9 mouse cellular contexts compared by ENCODE assay signal in genomic region chr9:65200606-65201005, GRCm38 (mm10). TPM values are rescaled to one million over a fixed set of nuclear protein-coding genes. Genes with fewer than 3 reads are reported as not detected.
DNase-seq lines count a peak whose midpoint lies in the region; ATAC-seq and TF ChIP-seq lines count a peak whose summit lies in the region.
"Had no signal": no experiment of that assay in that cellular context is flagged by ENCODE, and none has a peak within 500 bp of the region (broad histone marks: within the 10 kb centered on the region; RNA-seq: fewer than 3 reads in every experiment).

No protein-coding gene starts in this region.

- TF ChIP-seq POLR2A in CH12.LX (IDR thresholded peaks at IDR 0.05; ENCODE audit: low read depth, low read length), result no peak

- no peak for TF ChIP-seq RAD21 in CH12.LX (IDR thresholded peaks at IDR 0.05; ENCODE audit: low read depth, low read length)

- H3K9ac ChIP-seq in CH12.LX (ENCODE audit: insufficient read depth, low read depth), result no peak overlapping the region
- H3K9ac ChIP-seq in liver, embryonic 13.5 days, result peak overlapping the region; percentile 61
- H3K9ac ChIP-seq: hindbrain, embryonic 15.5 days had no signal

- no peak for TF ChIP-seq CTCF in CH12.LX (conservative IDR thresholded peaks at IDR 0.05 in 1 of 2, IDR thresholded peaks at IDR 0.05 in 1 of 2; ENCODE audit: low read depth in 2 of 2, low read length in 2 of 2)

- no peak overlapping the region for H3K27ac ChIP-seq in CH12.LX (ENCODE audit: insufficient read depth, low read depth)
- H3K27ac ChIP-seq in liver, embryonic 13.5 days, result peak overlapping the region; percentile 96

- in situ Hi-C loops in CH12.LX (cut with MboI; ENCODE audit: low pct_ligation_motif_present, low pct_unique_long_range_greater_than_20kb, low sequenced_read_pairs), result no loop called here

- peaks cover 2% of the 10 kb centered on the region for H3K27me3 ChIP-seq in CH12.LX (replicated peaks)
- no peaks in the 10 kb centered on the region for H3K27me3 ChIP-seq in liver, embryonic 13.5 days
- H3K27me3 ChIP-seq: hindbrain, embryonic 15.5 days had no signal

- peaks cover 13 to 29% of the 10 kb centered on the region in 2 experiments for H3K4me1 ChIP-seq in CH12.LX (ENCODE audit: control insufficient read depth in 1 of 2, insufficient read depth in 2 of 2)
- H3K4me1 ChIP-seq in liver, embryonic 13.5 days (replicated peaks), result peaks cover 62% of the 10 kb centered on the region

- no peaks in the 10 kb centered on the region for H3K36me3 ChIP-seq in CH12.LX (replicated peaks in 1 of 2; ENCODE audit: control insufficient read depth in 1 of 2, insufficient read depth in 1 of 2, low read length in 1 of 2)
- H3K36me3 ChIP-seq in liver, embryonic 13.5 days, result no peaks in the 10 kb centered on the region
- H3K36me3 ChIP-seq: hindbrain, embryonic 15.5 days had no signal

- no peaks in the 10 kb centered on the region for H3K79me2 ChIP-seq in CH12.LX (replicated peaks; ENCODE audit: control insufficient read depth, extremely low read depth, insufficient read depth, poor library complexity, severe bottlenecking)

- H3K4me3 ChIP-seq in CH12.LX (replicated peaks in 1 of 3; ENCODE audit: low read depth in 2 of 3, low read length in 2 of 3, poor library complexity in 1 of 3), result no peak overlapping the region
- no peak overlapping the region for H3K4me3 ChIP-seq in liver, embryonic 13.5 days (replicated peaks)
- H3K4me3 ChIP-seq: hindbrain, embryonic 15.5 days had no signal

- no peak for TF ChIP-seq EP300 in CH12.LX (IDR thresholded peaks at IDR 0.05; ENCODE audit: low read length)

- ATAC-seq in liver, embryonic 13.5 days (ENCODE audit: low read depth), result no peak

- H3K9me3 ChIP-seq in CH12.LX (replicated peaks; ENCODE audit: low read length), result no peaks in the 10 kb centered on the region
- H3K9me3 ChIP-seq in liver, embryonic 13.5 days (replicated peaks), result no peaks in the 10 kb centered on the region
- H3K9me3 ChIP-seq: hindbrain, embryonic 15.5 days had no signal

- 53% methylated on average over 1 of the region's 1 CpGs for WGBS in liver, embryonic 13.5 days (ENCODE audit: insufficient replicate concordance)

- DNase-seq in heart, adult 11 months, result peak; percentile 97
- no peak for DNase-seq in heart, adult 8-10 months (ENCODE audit: low spot score)
- peak; percentile 74 for DNase-seq in CH12.LX (ENCODE audit: extremely low read depth)
- peak; percentile 76 for DNase-seq in fibroblast of lung, adult 2 months (ENCODE audit: low read depth)
- no peak for DNase-seq in liver, embryonic 13.5 days
- no peak for DNase-seq in ovary, postnatal 10 days (ENCODE audit: low spot score)
- DNase-seq in thymus, postnatal 4 days, result no peak
- no peak for DNase-seq in testis, postnatal 14 days (ENCODE audit: low spot score)

- dilution Hi-C loops in CH12.LX (cut with MboI; ENCODE audit: extremely low pct_ligation_motif_present, extremely low pct_unique_long_range_greater_than_20kb, low sequenced_read_pairs), result no loop called here

- H3K4me2 ChIP-seq in CH12.LX (ENCODE audit: insufficient read depth, low read depth, poor library complexity, severe bottlenecking), result no peak overlapping the region
- no peak overlapping the region for H3K4me2 ChIP-seq in liver, embryonic 13.5 days
- H3K4me2 ChIP-seq: hindbrain, embryonic 15.5 days had no signal

TF ChIP-seq in CH12.LX, 34 proteins besides CTCF, POLR2A, EP300 and RAD21:
- TF ChIP-seq PAX5 (IDR thresholded peaks at IDR 0.05; ENCODE audit: low read length) (no peak), UBTF (IDR thresholded peaks at IDR 0.05; ENCODE audit: low read depth, low read length) (no peak), ZMIZ1 (IDR thresholded peaks at IDR 0.05; ENCODE audit: low read depth, low read length) (no peak), MAZ (IDR thresholded peaks at IDR 0.05; ENCODE audit: low read depth, low read length) (no peak), MYC (IDR thresholded peaks at IDR 0.05; ENCODE audit: low read depth, low read length) (no peak), JUN (IDR thresholded peaks at IDR 0.05; ENCODE audit: insufficient read depth, low read depth, low read length) (no peak), CHD2 (IDR thresholded peaks at IDR 0.05; ENCODE audit: low read length) (no peak), NRF1 (IDR thresholded peaks at IDR 0.05; ENCODE audit: low read depth, low read length) (no peak), CHD1 (IDR thresholded peaks at IDR 0.05; ENCODE audit: low read depth, low read length) (no peak), ETS1 (conservative IDR thresholded peaks at IDR 0.05; ENCODE audit: low read depth, low read length) (peak; percentile 33; the same call in 1 of the 2 replicates), SIN3A (IDR thresholded peaks at IDR 0.05; ENCODE audit: low read length) (no peak), TCF12 (IDR thresholded peaks at IDR 0.05; ENCODE audit: low read depth, low read length) (no peak), TBP (conservative IDR thresholded peaks at IDR 0.05; ENCODE audit: low read depth, low read length) (no peak), MEF2A (IDR thresholded peaks at IDR 0.05; ENCODE audit: borderline replicate concordance, low read depth, low read length) (no peak), MXI1 (IDR thresholded peaks at IDR 0.05; ENCODE audit: low read depth, low read length) (no peak), ZNF384 (IDR thresholded peaks at IDR 0.05; ENCODE audit: low read depth, low read length) (peak; percentile 41), KAT2A (IDR thresholded peaks at IDR 0.05; ENCODE audit: insufficient replicate concordance, low read length) (no peak), JUND (conservative IDR thresholded peaks at IDR 0.05; ENCODE audit: low read depth, low read length) (no peak), POLR2AphosphoS2 (IDR thresholded peaks at IDR 0.05; ENCODE audit: low read depth, low read length) (no peak), USF2 (conservative IDR thresholded peaks at IDR 0.05; ENCODE audit: low read depth, low read length) (no peak), ZKSCAN1 (IDR thresholded peaks at IDR 0.05; ENCODE audit: borderline replicate concordance, low read depth, low read length) (no peak), ZC3H11A (IDR thresholded peaks at IDR 0.05; ENCODE audit: low read depth, low read length) (no peak), MAFK (IDR thresholded peaks at IDR 0.05; ENCODE audit: insufficient replicate concordance, low read length) (0 out of 2 replicates have a peak, but pooled peaks have one; percentile 17)

RNA-seq across cellular contexts. Expression of gene Parp16, which starts 5.5 kb away (rescaled TPM):
- 1 to 10 TPM; 3.4 to 4.5 (median 3.7) TPM for total RNA-seq in heart, adult 8-10 months (2022)
- total RNA-seq in CH12.LX (2012; rRNA removed) (1.3 and 1.7 TPM in 2 replicates), CH12.LX (2014; rRNA removed) (0.44 and 0.46 TPM in 2 replicates)
- polyA plus RNA-seq in CH12.LX (2012; ENCODE audit: insufficient read length, low read depth), result 0.81 and 0.94 TPM in 2 replicates
- polyA plus RNA-seq in liver, embryonic 13.5 days (2015; fragmentation: Nextera tagmentation; extraction: Ambion mirVana), result 8.2 and 9.2 TPM in 2 replicates

RNA-seq across cellular contexts. Expression of gene Igdcc3, which starts 59.6 kb away (rescaled TPM):
- under 1 TPM in 2 of 4 experiments, not detected in 2; 0.09 to 0.19 TPM for total RNA-seq in heart, adult 8-10 months (2022)
- 0.21 TPM in 1 of 2 replicates, not detected in the other for total RNA-seq in CH12.LX (2012; rRNA removed)
- total RNA-seq in CH12.LX (2014; rRNA removed), result not detected in 2 replicates
- polyA plus RNA-seq in CH12.LX (2012; ENCODE audit: insufficient read length, low read depth), result 0.20 and 0.26 TPM in 2 replicates
- 0.15 TPM in 2 replicates for polyA plus RNA-seq in liver, embryonic 13.5 days (2015; fragmentation: Nextera tagmentation; extraction: Ambion mirVana)

Comparison
In these comparisons a context has a peak if more than half of its experiments do, and no peak if none do; other contexts are left out.
1. DNase-seq: peak in heart, adult 11 months (single experiment), CH12.LX (single experiment) and fibroblast of lung, adult 2 months (single experiment); none in heart, adult 8-10 months (single experiment), liver, embryonic 13.5 days (single experiment), ovary, postnatal 10 days (single experiment), thymus, postnatal 4 days (single experiment) and testis, postnatal 14 days (single experiment).